In genomic region chr8:125083746-125084145, GRCm38 (mm10) we compare ENCODE assay signal across 8 mouse cellular contexts. TPM values are rescaled to one million over a fixed set of nuclear protein-coding genes. Genes with fewer than 3 reads are reported as not detected.
DNase-seq lines count a peak whose midpoint lies in the region; ATAC-seq lines count a peak whose summit lies in the region.

No protein-coding gene starts in this region.

- no peaks in the 10 kb centered on the region for H3K9me3 ChIP-seq in neural tube, embryonic 11.5 days (ENCODE audit: control insufficient read depth, low read length)
- no peaks in the 10 kb centered on the region; the same call in 1 of the 2 replicates for H3K9me3 ChIP-seq in heart, embryonic 10.5 days
- peaks cover 23% of the 10 kb centered on the region for H3K9me3 ChIP-seq in megakaryocyte, embryonic 14.5 days

- H3K9ac ChIP-seq in neural tube, embryonic 11.5 days (ENCODE audit: low read length) = no peak overlapping the region

- H3K27ac ChIP-seq in neural tube, embryonic 11.5 days (ENCODE audit: low read depth, low read length) = 0 out of 2 replicates have a peak overlapping the region, but pooled peaks have one; percentile 60
- H3K27ac ChIP-seq in heart, embryonic 10.5 days = peak overlapping the region; percentile 79

- 74% methylated on average over 4 of the region's 4 CpGs for WGBS in neural tube, embryonic 11.5 days
- 63% methylated on average over 4 of the region's 4 CpGs for WGBS in heart, embryonic 10.5 days

- no peak for DNase-seq in neural tube, embryonic 11.5 days (ENCODE audit: low spot score)
- DNase-seq in neural tube, embryonic 10.5 days (ENCODE audit: extremely low spot score, low spot score) = no peak
- DNase-seq in cerebellum, postnatal 36 days = peak; percentile 78 to 82
- no peak for DNase-seq in heart, embryonic 10.5 days (ENCODE audit: low spot score)
- DNase-seq in kidney, adult 8-10 months = peak; percentile 43 to 79
- no peak for DNase-seq in right cerebral cortex, adult 18-20 months
- DNase-seq in ovary, postnatal 36 days (ENCODE audit: low spot score) = no peak

- H3K4me2 ChIP-seq in neural tube, embryonic 11.5 days (ENCODE audit: low read depth) = no peak overlapping the region

- no peaks in the 10 kb centered on the region for H3K27me3 ChIP-seq in neural tube, embryonic 11.5 days (ENCODE audit: control insufficient read depth, insufficient read depth, low read length)
- H3K27me3 ChIP-seq in heart, embryonic 10.5 days (ENCODE audit: insufficient read depth, poor library complexity, severe bottlenecking) = no peaks in the 10 kb centered on the region
- H3K27me3 ChIP-seq in megakaryocyte, embryonic 14.5 days (replicated peaks) = peaks cover 38% of the 10 kb centered on the region

- no peak for ATAC-seq in neural tube, embryonic 11.5 days (ENCODE audit: insufficient read depth, low FRiP score, low TSS enrichment)

- no peaks in the 10 kb centered on the region for H3K4me1 ChIP-seq in neural tube, embryonic 11.5 days (ENCODE audit: control insufficient read depth, insufficient read depth, low read length)
- peaks cover 44% of the 10 kb centered on the region for H3K4me1 ChIP-seq in heart, embryonic 10.5 days
- peaks cover 58% of the 10 kb centered on the region for H3K4me1 ChIP-seq in megakaryocyte, embryonic 14.5 days

- H3K36me3 ChIP-seq in neural tube, embryonic 11.5 days (ENCODE audit: control insufficient read depth, insufficient read depth, low read length) = no peaks in the 10 kb centered on the region
- peaks cover 6% of the 10 kb centered on the region; the same call in 1 of the 2 replicates for H3K36me3 ChIP-seq in heart, embryonic 10.5 days
- no peaks in the 10 kb centered on the region for H3K36me3 ChIP-seq in megakaryocyte, embryonic 14.5 days (replicated peaks; ENCODE audit: low read length)

- no peak overlapping the region for H3K4me3 ChIP-seq in neural tube, embryonic 11.5 days (ENCODE audit: low read depth, low read length)
- H3K4me3 ChIP-seq in heart, embryonic 10.5 days = no peak overlapping the region
- H3K4me3 ChIP-seq in megakaryocyte, embryonic 14.5 days (replicated peaks) = peak overlapping the region; percentile 78

RNA-seq across cellular contexts. Expression of gene Disc1, which starts 29.8 kb away (rescaled TPM):
- polyA plus RNA-seq in neural tube, embryonic 11.5 days (2014; fragmentation: Nextera tagmentation; extraction: Ambion mirVana) = 0.94 and 1.2 TPM in 2 replicates
- 2.6 and 2.8 TPM in 2 replicates for polyA plus RNA-seq in heart, embryonic 10.5 days (2016; fragmentation: Nextera tagmentation; extraction: Ambion mirVana)
- 0.19 TPM in 1 of 2 replicates, not detected in the other for polyA plus RNA-seq in megakaryocyte, embryonic 14.5 days (2012; ENCODE audit: insufficient read depth, low replicate concordance)

Comparison
In these comparisons a context has a peak if more than half of its experiments do, and no peak if none do; other contexts are left out.
1. DNase-seq: peak in cerebellum, postnatal 36 days (2 of 2) and kidney, adult 8-10 months (2 of 2); none in neural tube, embryonic 11.5 days (single experiment), neural tube, embryonic 10.5 days (single experiment), heart, embryonic 10.5 days (single experiment), right cerebral cortex, adult 18-20 months (single experiment) and ovary, postnatal 36 days (single experiment).